Mouse (Mus musculus) MEL (cell line): Measurements from ENCODE around the gene Cpa4.

Experiments
- BHLHE40 ChIP-seq: IDR thresholded peaks from 2 replicates; pipeline ENCODE4 v1.6.1; 2012; ENCODE audit warnings: low read depth, mild to moderate bottlenecking, inconsistent platforms, low read length, improper control_type of control experiment, borderline replicate concordance
- CTCF ChIP-seq, 3 experiments: IDR thresholded peaks in 2 of 3; conservative IDR thresholded peaks in 1 of 3; 2 replicates each; pipeline ENCODE4 v1.5.1; 2011 to 2012; ENCODE audit warnings: low read length in 3 of 3, low read depth in 2 of 3, mild to moderate bottlenecking in 2 of 3, improper control_type of control experiment in 1 of 3, inconsistent platforms in 1 of 3, mixed read lengths in 1 of 3, moderate library complexity in 1 of 3; ENCODE audit not compliant: control insufficient read depth in 1 of 3, insufficient read depth in 1 of 3, poor library complexity in 1 of 3, severe bottlenecking in 1 of 3
- ELF1 ChIP-seq: IDR thresholded peaks from 2 replicates; pipeline ENCODE4 v1.6.1; 2014; ENCODE audit warnings: low read depth, mild to moderate bottlenecking, inconsistent platforms, low read length, improper control_type of control experiment, moderate library complexity
- GATA1 ChIP-seq: IDR thresholded peaks from 2 replicates; pipeline ENCODE4 v1.6.1; 2011; ENCODE audit warnings: low read depth, low read length, improper control_type of control experiment
- MEF2A ChIP-seq: IDR thresholded peaks from 2 replicates; pipeline ENCODE4 v1.6.1; 2014; ENCODE audit warnings: low read depth, mild to moderate bottlenecking, inconsistent platforms, low read length, improper control_type of control experiment; ENCODE audit not compliant: poor library complexity, insufficient replicate concordance, severe bottlenecking; ENCODE audit errors: extremely low read depth
- POLR2A ChIP-seq, 2 experiments: IDR thresholded peaks; 2 replicates each; pipeline ENCODE4 v1.6.1; 2011 to 2012; ENCODE audit warnings: low read length in 2 of 2, mild to moderate bottlenecking in 2 of 2, control low read depth in 1 of 2, improper control_type of control experiment in 1 of 2, low read depth in 1 of 2, moderate library complexity in 1 of 2; ENCODE audit not compliant: control insufficient read depth in 1 of 2, insufficient read depth in 1 of 2, poor library complexity in 1 of 2
- TCF12 ChIP-seq: IDR thresholded peaks from 2 replicates; pipeline ENCODE4 v1.6.1; 2014; ENCODE audit warnings: low read depth, mild to moderate bottlenecking, inconsistent platforms, low read length, improper control_type of control experiment, moderate library complexity
- USF1 ChIP-seq: IDR thresholded peaks from 2 replicates; pipeline ENCODE4 v1.6.1; 2014; ENCODE audit warnings: low read depth, mild to moderate bottlenecking, inconsistent platforms, low read length, improper control_type of control experiment, moderate library complexity

- TF ChIP-seq CTCF (IDR thresholded peaks at IDR 0.05 in 2 of 3, conservative IDR thresholded peaks at IDR 0.05 in 1 of 3; ENCODE audit: control insufficient read depth in 1 of 3, insufficient read depth in 1 of 3, low read depth in 2 of 3, low read length in 3 of 3, poor library complexity in 1 of 3, severe bottlenecking in 1 of 3) = no peak
- no peak for TF ChIP-seq POLR2A (IDR thresholded peaks at IDR 0.05; ENCODE audit: control insufficient read depth in 1 of 2, insufficient read depth in 1 of 2, low read depth in 1 of 2, low read length in 2 of 2, poor library complexity in 1 of 2)
- TF ChIP-seq MEF2A = no peak
- no peak for TF ChIP-seq TCF12
- no peak for TF ChIP-seq GATA1
- no peak for TF ChIP-seq USF1
- no peak for TF ChIP-seq ELF1
- no peak for TF ChIP-seq BHLHE40
These were observed 21.4 kb upstream of the Cpa4 start for GRCm38 (mm10) chr6:30546571-30547273.
